Mouse (Mus musculus) E14TG2a.4 (cell line): Measurements from ENCODE around the gene 4430402I18Rik.

ENCODE experiments used
- CTCF ChIP-seq: conservative IDR thresholded peaks from 2 replicates; pipeline ENCODE4 v1.5.1; 2014; ENCODE audit warnings: low read length
- NANOG ChIP-seq: IDR thresholded peaks from 2 replicates; pipeline ENCODE4 v1.6.1; 2014; ENCODE audit warnings: borderline replicate concordance, low read length, mixed read lengths
- POU5F1 ChIP-seq: IDR thresholded peaks from 2 replicates; pipeline ENCODE4 v1.6.1; 2014; ENCODE audit warnings: low read length, borderline replicate concordance

DNA sequence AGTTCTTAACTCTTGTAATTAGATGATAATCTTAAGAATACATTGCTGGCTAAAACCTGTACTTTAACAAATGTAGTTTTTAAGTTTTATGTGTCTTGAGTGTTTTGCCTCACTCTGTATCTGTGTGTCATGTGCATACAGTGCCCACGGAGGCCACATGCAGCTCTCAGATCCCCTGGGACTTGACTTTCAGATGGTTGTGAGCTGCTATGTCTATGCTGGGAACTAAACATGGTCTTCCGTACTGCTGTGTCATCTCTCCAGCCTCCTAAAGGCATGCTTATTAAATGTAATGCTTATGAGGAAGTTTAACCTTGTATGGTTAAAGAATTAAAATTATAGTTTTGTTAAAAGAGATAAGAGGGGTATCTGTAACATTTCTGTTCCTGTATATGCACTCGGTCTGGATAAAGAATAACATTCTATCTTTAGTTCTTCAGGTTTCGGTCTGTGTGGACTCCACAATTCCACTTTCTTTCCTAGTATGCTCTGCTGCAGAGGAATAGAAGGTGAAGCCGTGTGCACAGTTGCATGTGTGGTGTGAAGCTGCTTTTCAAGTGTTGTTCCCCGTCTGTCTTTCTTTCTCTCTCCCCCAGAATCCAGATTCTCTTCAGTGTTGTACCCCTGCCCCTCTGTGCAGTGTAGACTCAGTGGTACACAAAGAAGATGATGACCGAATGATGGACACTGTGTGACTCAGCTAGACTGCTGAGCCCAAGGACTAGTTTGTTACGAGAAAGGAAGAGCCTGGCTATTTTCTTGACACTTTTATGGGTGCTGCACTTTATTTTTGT, 48.0 kb upstream of the 4430402I18Rik start:
- TF ChIP-seq CTCF (no peak), NANOG (no peak), POU5F1 (no peak)
